In genomic region chr6:122819306-122820070, GRCm38 (mm10) we compare ENCODE assay signal across 8 mouse cellular contexts. TPM values are rescaled to one million over a fixed set of nuclear protein-coding genes. Genes with fewer than 3 reads are reported as not detected.
DNase-seq lines count a peak whose midpoint lies in the region; ATAC-seq and TF ChIP-seq lines count a peak whose summit lies in the region.

TSS of gene Foxj2 (plus strand) at chr6:122819914.

- peak within 1 kb of the TSS; percentile 97 for H3K4me3 ChIP-seq in brown adipose tissue, adult 24 weeks (ENCODE audit: insufficient read depth, low read depth, low read length)
- H3K4me3 ChIP-seq in forebrain, embryonic 12.5 days (replicated peaks): peak within 1 kb of the TSS; percentile 87
- peak within 1 kb of the TSS; percentile 85 for H3K4me3 ChIP-seq in heart, postnatal 0 days (ENCODE audit: low read depth, low read length)
- H3K4me3 ChIP-seq in liver, postnatal 0 days (ENCODE audit: low read depth, low read length): peak within 1 kb of the TSS; percentile 74
- H3K4me3 ChIP-seq in neural tube, embryonic 13.5 days: peak within 1 kb of the TSS; percentile 95

- no peak for TF ChIP-seq EP300 in heart, postnatal 0 days (IDR thresholded peaks at IDR 0.05; ENCODE audit: low read depth)
- TF ChIP-seq EP300 in liver, postnatal 0 days (IDR thresholded peaks at IDR 0.05; ENCODE audit: low read depth): no peak

- 2% methylated on average over 46 of the region's 61 CpGs for WGBS in forebrain, embryonic 12.5 days
- under 1% methylated on average over 50 of the region's 61 CpGs for WGBS in heart, postnatal 0 days
- 3% methylated on average over 43 of the region's 61 CpGs for WGBS in liver, postnatal 0 days (ENCODE audit: insufficient replicate concordance)
- 2% methylated on average over 48 of the region's 61 CpGs for WGBS in neural tube, embryonic 13.5 days

- peak; percentile 37 to 42 for DNase-seq in CD8-positive naive resting alpha-beta T cell, adult 2 months (ENCODE audit: low read depth in 2 of 2, low spot score in 2 of 2)
- peak; percentile 45 for DNase-seq in heart, postnatal 0 days (ENCODE audit: low spot score)
- peak; percentile 70 to 87 for DNase-seq in kidney, postnatal 25 days
- DNase-seq in liver, postnatal 0 days: peak; percentile 81
- DNase-seq in testis, postnatal 14 days (ENCODE audit: low spot score): peak; percentile 63

- peak within 1 kb of the TSS; percentile 89 for H3K9ac ChIP-seq in forebrain, embryonic 12.5 days
- H3K9ac ChIP-seq in heart, postnatal 0 days (replicated peaks; ENCODE audit: low read depth, low read length): peak within 1 kb of the TSS; percentile 97
- peak within 1 kb of the TSS; percentile 93 for H3K9ac ChIP-seq in liver, postnatal 0 days (replicated peaks)
- peak within 1 kb of the TSS; percentile 97 for H3K9ac ChIP-seq in neural tube, embryonic 13.5 days

- H3K4me2 ChIP-seq in forebrain, embryonic 12.5 days: peak within 1 kb of the TSS; percentile 83
- peak within 1 kb of the TSS; percentile 84 for H3K4me2 ChIP-seq in heart, postnatal 0 days (ENCODE audit: low read depth, low read length)
- H3K4me2 ChIP-seq in liver, postnatal 0 days (ENCODE audit: low read depth, low read length): peak within 1 kb of the TSS; percentile 100
- H3K4me2 ChIP-seq in neural tube, embryonic 13.5 days: peak within 1 kb of the TSS; percentile 83

- no peak for TF ChIP-seq CTCF in heart, postnatal 0 days (IDR thresholded peaks at IDR 0.05; ENCODE audit: low read depth)
- no peak for TF ChIP-seq CTCF in liver, postnatal 0 days (IDR thresholded peaks at IDR 0.05; ENCODE audit: low read depth)

- peak within 1 kb of the TSS; percentile 89 for H3K27ac ChIP-seq in brown adipose tissue, adult 24 weeks (replicated peaks; ENCODE audit: low read depth, low read length)
- H3K27ac ChIP-seq in forebrain, embryonic 12.5 days: peak within 1 kb of the TSS; percentile 36; the same call in 1 of the 2 replicates
- peak within 1 kb of the TSS; percentile 91 for H3K27ac ChIP-seq in heart, postnatal 0 days (ENCODE audit: low read depth)
- peak within 1 kb of the TSS; percentile 75 for H3K27ac ChIP-seq in liver, postnatal 0 days (ENCODE audit: low read depth)
- peak within 1 kb of the TSS; percentile 52 for H3K27ac ChIP-seq in neural tube, embryonic 13.5 days (replicated peaks)

- no peaks in the 10 kb centered on the region for H3K9me3 ChIP-seq in forebrain, embryonic 12.5 days
- no peaks in the 10 kb centered on the region for H3K9me3 ChIP-seq in heart, postnatal 0 days (replicated peaks; ENCODE audit: control insufficient read depth, low read length)
- H3K9me3 ChIP-seq in liver, postnatal 0 days (ENCODE audit: low read length): no peaks in the 10 kb centered on the region
- no peaks in the 10 kb centered on the region for H3K9me3 ChIP-seq in neural tube, embryonic 13.5 days

- no peaks in the 10 kb centered on the region for H3K36me3 ChIP-seq in forebrain, embryonic 12.5 days (replicated peaks)
- H3K36me3 ChIP-seq in heart, postnatal 0 days (replicated peaks; ENCODE audit: control insufficient read depth, insufficient read depth, low read length): no peaks in the 10 kb centered on the region
- H3K36me3 ChIP-seq in liver, postnatal 0 days (replicated peaks; ENCODE audit: insufficient read depth, low read length): 0 out of 2 replicates have a peak, but pooled peaks cover 2% of the 10 kb centered on the region
- no peaks in the 10 kb centered on the region for H3K36me3 ChIP-seq in neural tube, embryonic 13.5 days

- H3K4me1 ChIP-seq in brown adipose tissue, adult 24 weeks (ENCODE audit: control insufficient read depth, insufficient read depth, insufficient read length, low read length): peaks cover 30% of the 10 kb centered on the region
- peaks cover 28% of the 10 kb centered on the region for H3K4me1 ChIP-seq in forebrain, embryonic 12.5 days
- peaks cover 24% of the 10 kb centered on the region for H3K4me1 ChIP-seq in heart, postnatal 0 days (ENCODE audit: control insufficient read depth, insufficient read depth)
- H3K4me1 ChIP-seq in liver, postnatal 0 days (ENCODE audit: insufficient read depth): peaks cover 40% of the 10 kb centered on the region
- peaks cover 43% of the 10 kb centered on the region for H3K4me1 ChIP-seq in neural tube, embryonic 13.5 days (replicated peaks)

- H3K27me3 ChIP-seq in forebrain, embryonic 12.5 days: 0 out of 2 replicates have a peak, but pooled peaks cover 6% of the 10 kb centered on the region
- H3K27me3 ChIP-seq in heart, postnatal 0 days (ENCODE audit: control insufficient read depth, insufficient read depth, low read length): no peaks in the 10 kb centered on the region
- H3K27me3 ChIP-seq in liver, postnatal 0 days (ENCODE audit: insufficient read depth, low read length): no peaks in the 10 kb centered on the region
- peaks cover 7% of the 10 kb centered on the region; the same call in 1 of the 2 replicates for H3K27me3 ChIP-seq in neural tube, embryonic 13.5 days

- ATAC-seq in forebrain, embryonic 12.5 days (ENCODE audit: low FRiP score): peak; percentile 91
- ATAC-seq in heart, postnatal 0 days (ENCODE audit: insufficient read depth, low read depth): peak; percentile 90
- ATAC-seq in liver, postnatal 0 days: peak; percentile 94
- peak; percentile 87 for ATAC-seq in neural tube, embryonic 13.5 days (ENCODE audit: low read depth)

RNA-seq across cellular contexts. Expression of gene Foxj2, which starts in this region (rescaled TPM):
- 7.6 and 10.5 TPM in 2 replicates for polyA plus RNA-seq in brown adipose tissue, adult 24 weeks (2012; ENCODE audit: insufficient read depth, insufficient read length, missing spikeins)
- polyA plus RNA-seq in forebrain, embryonic 12.5 days (2016; fragmentation: Nextera tagmentation; extraction: Ambion mirVana): 5.7 and 5.8 TPM in 2 replicates
- total RNA-seq in heart, postnatal 0 days (2014; rRNA removed; ENCODE audit: low replicate concordance): 17.8 TPM in 2 replicates
- polyA plus RNA-seq in heart, postnatal 0 days (2015; fragmentation: Nextera tagmentation; extraction: Ambion mirVana): 4.4 and 4.5 TPM in 2 replicates
- 1.0 and 1.2 TPM in 2 replicates for polyA plus RNA-seq in liver, postnatal 0 days (2015; fragmentation: Nextera tagmentation; extraction: Ambion mirVana)
- polyA plus RNA-seq in neural tube, embryonic 13.5 days (2015; fragmentation: Nextera tagmentation; extraction: Ambion mirVana): 6.3 and 7.3 TPM in 2 replicates

Comparison
In these comparisons a context has a peak if more than half of its experiments do, and no peak if none do; other contexts are left out.
1. Peak in every context shown above with its lines: DNase-seq, ATAC-seq, H3K4me3 ChIP-seq and H3K27ac ChIP-seq.
2. H3K27ac ChIP-seq: peak in every context shown above with its lines; median percentile 91 in heart, postnatal 0 days; 89 in brown adipose tissue, adult 24 weeks; 75 in liver, postnatal 0 days; 52 in neural tube, embryonic 13.5 days; 36 in forebrain, embryonic 12.5 days.